Mouse (Mus musculus) bone marrow macrophage, adult 2 months (primary cell): ENCODE data around the gene Apba3.

Experiments
- CTCF ChIP-seq: IDR thresholded peaks from 2 replicates; pipeline ENCODE4 v1.5.1; 2012; ENCODE audit warnings: low read depth, mild to moderate bottlenecking, low read length, moderate library complexity
- POLR2A ChIP-seq: IDR thresholded peaks from 2 replicates; pipeline ENCODE4 v1.6.1; 2012; ENCODE audit warnings: mild to moderate bottlenecking, low read depth, low read length, borderline replicate concordance

GRCm38 (mm10) chr10:81257158-81258039 lies 9.4 kb upstream of the Apba3 start:
- TF ChIP-seq CTCF (no peak), POLR2A (no peak)
